Mouse (Mus musculus) thymus, adult 2 months (tissue): ENCODE data around the gene Sgms1.

Source experiments
- CTCF ChIP-seq: fragments of 200-500 bp; IDR thresholded peaks from 2 replicates; pipeline ENCODE4 v1.5.1; 2012; ENCODE audit warnings: mild to moderate bottlenecking, control low read depth, low read length, moderate library complexity, borderline replicate concordance; ENCODE audit not compliant: control insufficient read depth, poor library complexity, insufficient read depth; ENCODE audit errors: extremely low read depth
- POLR2A ChIP-seq: fragments of 200-500 bp; IDR thresholded peaks from 2 replicates; pipeline ENCODE4 v1.6.1; 2012; ENCODE audit warnings: mild to moderate bottlenecking, low read length, control low read depth, moderate library complexity; ENCODE audit not compliant: control insufficient read depth, poor library complexity, insufficient read depth; ENCODE audit errors: extremely low read depth

DNA sequence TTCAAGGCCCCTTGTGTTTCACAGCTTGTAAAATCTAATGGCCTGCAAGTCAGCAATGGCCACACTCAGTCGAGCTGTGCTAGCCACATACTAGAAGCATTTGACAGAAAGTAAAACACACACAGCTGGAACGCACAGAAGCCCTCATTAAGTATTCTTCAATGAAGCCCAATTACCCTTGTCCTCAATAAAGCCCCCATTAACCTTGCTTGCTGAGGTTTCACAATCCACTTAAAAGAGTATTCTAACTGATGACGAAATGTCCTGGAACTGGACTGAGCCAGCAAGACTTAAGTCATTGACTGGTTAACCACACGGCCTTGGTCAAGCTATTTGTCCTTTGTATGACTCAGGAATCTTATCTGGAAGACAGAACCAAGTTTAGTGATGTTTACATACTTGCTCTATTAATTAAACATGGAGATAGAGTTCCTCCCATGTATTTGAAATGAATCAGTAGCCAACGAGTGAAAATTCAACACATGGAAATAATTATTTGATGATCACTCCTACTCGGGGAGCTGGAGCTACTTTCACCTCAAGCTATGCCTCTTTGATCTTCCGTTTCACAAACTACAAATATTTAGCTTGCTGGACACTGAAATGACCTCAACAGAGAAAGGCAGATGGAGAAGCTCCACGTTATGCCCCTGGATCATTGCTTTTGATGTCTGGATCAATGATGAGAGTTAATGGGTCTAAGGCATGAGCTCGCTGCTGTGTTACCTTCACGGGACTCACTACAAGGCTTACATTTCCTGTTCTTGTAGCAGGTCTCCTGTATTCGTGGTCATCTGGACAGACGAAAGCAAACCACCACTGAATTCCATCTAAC lies 69.8 kb downstream of the Sgms1 start:
- TF ChIP-seq CTCF (no peak), POLR2A (no peak)
